Mouse (Mus musculus): ENCODE data around the gene Slfn9.

- no peak for TF ChIP-seq E2F4 (IDR thresholded peaks at IDR 0.05; ENCODE audit: insufficient replicate concordance, low read depth, low read length)
- TF ChIP-seq NELFE (IDR thresholded peaks at IDR 0.05; ENCODE audit: low read depth, low read length): no peak
- TF ChIP-seq POLR2A (IDR thresholded peaks at IDR 0.05; ENCODE audit: low read depth, low read length): no peak
Measured at GRCm38 (mm10) chr11:82945636-82946035, 46.0 kb downstream of the Slfn9 start.

All from CH12.LX (cell line).